Mouse (Mus musculus) mouse embryonic stem cell (cell line): ENCODE measurements around the gene Adamtsl1.

ENCODE experiments used
- in situ Hi-C, 2 experiments: fragments of 300-500 bp; cut with MboI; formaldehyde crosslinking; loops; 1 replicate in 1 of 2; 3 replicates in 1 of 2; pipeline ENCODE4 v1.14.3; 2019 to 2020; ENCODE audit warnings: low sequenced_read_pairs in 2 of 2, low pct_unique_long_range_greater_than_20kb in 1 of 2, mixed read lengths in 1 of 2; ENCODE audit not compliant: unreplicated experiment in 1 of 2

Gene Adamtsl1

GRCm38 (mm10) chr4:86074871-86075270 lies 560.9 kb downstream of the Adamtsl1 start:
- in situ Hi-C loops: no loop called here

GRCm38 (mm10) chr4:86077355-86077754 lies 563.4 kb downstream of the Adamtsl1 start:
- in situ Hi-C loops: no loop called here

GRCm38 (mm10) chr4:86077854-86078253 lies 563.9 kb downstream of the Adamtsl1 start:
- in situ Hi-C loops: no loop called here

GRCm38 (mm10) chr4:86087508-86087907 lies 573.5 kb downstream of the Adamtsl1 start:
- in situ Hi-C loops: no loop called here

GRCm38 (mm10) chr4:86103207-86103606 lies 589.2 kb downstream of the Adamtsl1 start:
- in situ Hi-C loops: no loop called here

GRCm38 (mm10) chr4:86108325-86108724 lies 594.4 kb downstream of the Adamtsl1 start:
- in situ Hi-C loops: no loop called here

- in situ Hi-C loops: no loop called here
Measured at GRCm38 (mm10) chr4:86119067-86119466, 605.1 kb downstream of the Adamtsl1 start.

- in situ Hi-C loops: no loop called here
Measured at GRCm38 (mm10) chr4:86122431-86122830, 608.5 kb downstream of the Adamtsl1 start.

- in situ Hi-C loops: no loop called here
Measured at GRCm38 (mm10) chr4:86124374-86124773, 610.4 kb downstream of the Adamtsl1 start.

- in situ Hi-C loops: no loop called here
Measured at GRCm38 (mm10) chr4:86126636-86127035, 612.7 kb downstream of the Adamtsl1 start.

GRCm38 (mm10) chr4:86158551-86158950 lies 644.6 kb downstream of the Adamtsl1 start:
- in situ Hi-C loops: no loop called here

GRCm38 (mm10) chr4:86159362-86159761 lies 645.4 kb downstream of the Adamtsl1 start:
- in situ Hi-C loops: no loop called here

- in situ Hi-C loops: no loop called here
Measured at GRCm38 (mm10) chr4:86170763-86171162, 656.8 kb downstream of the Adamtsl1 start.

- in situ Hi-C loops: no loop called here
Measured at GRCm38 (mm10) chr4:86171461-86171860, 657.5 kb downstream of the Adamtsl1 start.

GRCm38 (mm10) chr4:86177471-86177870 lies 663.5 kb downstream of the Adamtsl1 start:
- in situ Hi-C loops: no loop called here

- in situ Hi-C loops: no loop called here
Measured at GRCm38 (mm10) chr4:86178116-86178515, 664.1 kb downstream of the Adamtsl1 start.

GRCm38 (mm10) chr4:86183701-86184173 lies 669.8 kb downstream of the Adamtsl1 start:
- in situ Hi-C loops: no loop called here

- in situ Hi-C loops: no loop called here
Measured at GRCm38 (mm10) chr4:86189853-86190252, 675.9 kb downstream of the Adamtsl1 start.

- in situ Hi-C loops: no loop called here
Measured at GRCm38 (mm10) chr4:86191195-86191594, 677.2 kb downstream of the Adamtsl1 start.

GRCm38 (mm10) chr4:86201766-86202165 lies 687.8 kb downstream of the Adamtsl1 start:
- in situ Hi-C loops: no loop called here

- in situ Hi-C loops: no loop called here
Measured at GRCm38 (mm10) chr4:86203288-86203687, 689.3 kb downstream of the Adamtsl1 start.
